Mouse (Mus musculus) liver, embryonic 14.5 days (tissue): ENCODE data around the gene Mitf.

Source experiments
- CTCF ChIP-seq: IDR thresholded peaks from 2 replicates; pipeline ENCODE4 v1.5.1; 2016; ENCODE audit warnings: antibody characterized with exemption, low read depth, control low read depth
- EP300 ChIP-seq: IDR thresholded peaks from 2 replicates; pipeline ENCODE4 v1.6.1; 2016; ENCODE audit warnings: antibody characterized with exemption, low read depth

DNA sequence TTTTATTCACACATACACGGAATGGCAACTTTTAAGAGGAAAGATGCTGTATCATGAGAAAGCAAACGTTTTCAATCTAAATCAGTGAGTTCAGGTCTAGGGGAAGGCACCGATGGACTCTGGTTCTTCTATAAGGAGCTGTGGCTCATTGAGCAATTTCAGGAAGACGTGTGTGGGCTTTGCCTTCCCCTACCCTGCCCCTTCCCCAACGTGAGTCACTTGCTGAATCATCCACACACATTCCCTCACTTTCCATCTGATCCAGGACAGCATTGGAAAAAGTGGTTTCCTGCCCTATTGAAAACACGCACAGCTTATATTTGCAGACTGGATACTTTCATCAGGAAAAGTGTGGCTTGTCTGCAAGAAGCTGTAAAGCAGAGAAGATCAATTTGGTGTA lies 11.3 kb downstream of the Mitf start:
- TF ChIP-seq CTCF, result no peak
- TF ChIP-seq EP300, result no peak
